Mouse (Mus musculus) B cell, adult 2 months (primary cell): Measurements from ENCODE around the gene Nod1.

Source experiments
- DNase-seq, 2 experiments: peaks; one replicate each; pipeline ENCODE4 v3.0.0; 2022

Gene Nod1

GRCm38 (mm10) chr6:54936496-54936895 lies 35.9 kb downstream of the Nod1 start:
- DNase-seq = no peak

DNA sequence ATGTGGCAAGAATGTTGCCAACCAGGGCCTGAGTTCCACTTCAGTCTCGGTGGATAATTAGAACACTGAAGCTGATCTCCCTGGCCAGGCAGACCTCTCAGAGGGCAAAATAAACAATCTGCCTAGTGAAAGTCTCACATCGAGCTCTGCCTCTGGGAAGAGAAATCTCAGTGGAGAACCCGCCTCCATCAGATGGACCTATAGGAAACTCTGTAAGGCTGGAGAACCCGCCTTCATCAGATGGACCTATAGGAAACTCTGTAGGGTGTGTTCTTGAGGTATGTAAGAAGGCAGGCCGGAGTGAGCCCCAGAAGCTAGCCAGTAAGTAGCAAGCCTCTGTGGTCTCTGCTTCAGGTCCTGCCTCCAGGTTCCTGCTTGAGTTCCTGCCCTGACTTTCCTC lies 37.5 kb downstream of the Nod1 start:
- DNase-seq = no peak

DNA sequence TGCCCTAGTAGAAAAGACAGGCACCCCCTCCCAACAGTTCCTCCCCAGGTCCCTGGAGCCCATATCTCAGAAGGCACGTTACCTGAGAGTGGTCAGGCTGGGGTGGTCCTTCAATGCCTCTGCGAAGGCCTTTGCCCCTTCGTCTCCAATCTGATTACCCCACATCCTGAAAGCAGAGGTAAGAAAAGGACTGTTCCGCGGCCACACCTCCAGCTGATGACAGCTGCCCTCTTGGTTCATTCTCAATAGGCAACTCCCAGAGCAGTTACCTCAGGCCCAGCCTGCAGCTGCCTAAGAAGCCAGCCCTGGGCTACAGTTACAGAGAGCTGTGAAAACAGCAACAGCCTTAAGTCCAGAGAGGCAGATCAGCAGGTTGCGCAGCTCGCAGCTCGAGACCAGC lies 38.1 kb downstream of the Nod1 start:
- DNase-seq = no peak

- no peak for DNase-seq
Observed at GRCm38 (mm10) chr6:54933866-54934265, 38.5 kb downstream of the Nod1 start.

GRCm38 (mm10) chr6:54933216-54933615 lies 39.2 kb downstream of the Nod1 start:
- DNase-seq = no peak

- no peak for DNase-seq
Observed at GRCm38 (mm10) chr6:54932526-54932925, 39.9 kb downstream of the Nod1 start.

- no peak for DNase-seq
Observed at GRCm38 (mm10) chr6:54931641-54932040, 40.8 kb downstream of the Nod1 start.

- DNase-seq = no peak
Observed at GRCm38 (mm10) chr6:54927946-54928345, 44.5 kb downstream of the Nod1 start.

DNA sequence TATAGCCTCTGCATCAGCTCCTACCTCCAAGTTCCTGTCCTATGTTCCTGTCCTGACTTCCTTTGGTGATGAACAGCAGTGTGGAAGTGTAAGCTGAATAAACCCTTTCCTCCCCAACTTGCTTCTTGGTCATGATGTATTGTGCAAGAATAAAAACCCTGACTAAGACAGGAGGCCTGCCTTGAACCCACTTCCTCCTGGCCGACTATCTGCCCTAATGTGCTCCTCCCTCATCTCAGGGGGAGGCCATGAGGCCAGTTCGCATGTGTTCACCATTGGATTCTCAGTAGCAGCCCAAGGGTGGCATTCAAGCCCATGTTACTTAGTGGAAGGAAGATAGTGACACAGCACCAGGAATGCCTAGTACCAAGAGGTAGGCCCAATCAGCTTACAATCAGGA lies 45.5 kb downstream of the Nod1 start:
- DNase-seq = no peak

DNA sequence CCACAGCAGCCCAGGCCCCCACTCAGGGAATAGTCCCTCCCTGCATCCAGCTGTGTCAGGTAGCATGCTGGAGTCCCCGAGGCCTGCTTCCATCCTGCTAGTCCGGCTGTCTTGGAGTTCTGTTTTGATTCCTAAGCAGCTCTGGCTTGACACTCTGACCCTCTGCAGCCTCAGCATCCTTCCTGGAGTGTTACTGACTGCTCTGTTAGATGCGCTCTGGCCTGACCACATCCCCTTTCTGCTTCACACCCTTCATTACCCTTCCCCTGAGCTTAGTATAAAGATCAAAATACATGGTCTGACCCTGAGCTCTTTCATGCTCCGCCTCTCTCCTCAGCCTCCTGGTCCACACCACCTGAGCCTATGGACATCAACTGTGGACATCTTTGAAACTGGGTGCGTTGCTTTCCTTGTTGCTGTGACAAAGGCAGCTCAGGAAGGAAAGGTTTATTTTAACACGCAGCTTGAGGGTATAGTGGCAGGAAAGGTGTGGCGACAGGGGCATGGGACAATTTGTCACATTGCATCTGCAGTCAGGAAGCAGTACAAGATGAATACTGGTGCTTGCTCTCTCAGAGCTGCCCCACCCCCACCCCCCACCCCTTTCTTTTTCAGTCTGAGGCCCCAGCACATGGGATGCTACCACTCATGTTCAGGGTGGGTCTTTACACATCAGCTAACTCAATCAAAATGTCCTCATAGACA lies 46.5 kb downstream of the Nod1 start:
- peak; percentile 29 to 30 for DNase-seq

- no peak for DNase-seq
Observed at GRCm38 (mm10) chr6:54924538-54924937, 47.9 kb downstream of the Nod1 start.

DNA sequence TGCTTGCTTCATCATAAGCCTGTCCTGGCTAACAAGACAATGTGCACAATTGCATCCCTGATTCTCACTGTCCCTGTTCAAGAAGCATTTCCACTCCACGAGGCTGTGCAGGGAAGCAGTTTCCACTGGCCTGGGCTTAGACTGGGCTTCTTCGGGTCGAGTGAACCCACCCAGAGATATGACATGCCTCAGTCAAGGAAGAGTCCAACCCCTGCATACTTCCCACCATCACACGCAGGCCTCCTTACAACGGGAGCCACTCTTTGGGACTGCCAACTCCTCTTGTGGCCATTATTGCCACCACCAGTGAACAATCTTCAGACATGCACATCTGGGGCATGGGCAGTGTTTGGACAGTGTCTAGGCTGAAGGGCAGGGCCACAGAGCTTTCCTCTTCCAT lies 53.9 kb downstream of the Nod1 start:
- DNase-seq = no peak

GRCm38 (mm10) chr6:54917523-54917922 lies 54.9 kb downstream of the Nod1 start:
- peak; percentile 59 to 63 for DNase-seq

GRCm38 (mm10) chr6:54916941-54917340 lies 55.5 kb downstream of the Nod1 start:
- DNase-seq = no peak

- DNase-seq = no peak
Observed at GRCm38 (mm10) chr6:54916163-54916562, 56.2 kb downstream of the Nod1 start.

DNA sequence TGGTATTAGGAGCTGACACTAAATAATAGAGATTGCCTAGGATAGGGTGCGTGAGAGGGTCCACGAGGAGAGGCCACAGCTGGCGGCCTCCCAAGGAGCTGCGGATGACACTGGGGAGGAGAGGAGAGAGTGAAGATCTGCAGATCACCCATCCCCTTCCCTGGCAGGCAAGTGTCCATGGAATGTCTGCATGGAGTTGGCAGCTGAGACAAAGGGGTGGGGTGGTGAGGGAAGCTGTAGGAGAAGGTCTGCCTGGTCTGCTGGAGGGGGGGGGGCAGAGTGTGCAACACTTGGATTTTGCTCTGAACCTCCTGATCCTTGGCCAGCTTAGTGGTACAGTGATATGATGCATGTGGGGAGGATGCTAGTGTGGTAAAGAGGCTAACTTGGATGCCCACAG lies 57.4 kb downstream of the Nod1 start:
- no peak for DNase-seq

DNA sequence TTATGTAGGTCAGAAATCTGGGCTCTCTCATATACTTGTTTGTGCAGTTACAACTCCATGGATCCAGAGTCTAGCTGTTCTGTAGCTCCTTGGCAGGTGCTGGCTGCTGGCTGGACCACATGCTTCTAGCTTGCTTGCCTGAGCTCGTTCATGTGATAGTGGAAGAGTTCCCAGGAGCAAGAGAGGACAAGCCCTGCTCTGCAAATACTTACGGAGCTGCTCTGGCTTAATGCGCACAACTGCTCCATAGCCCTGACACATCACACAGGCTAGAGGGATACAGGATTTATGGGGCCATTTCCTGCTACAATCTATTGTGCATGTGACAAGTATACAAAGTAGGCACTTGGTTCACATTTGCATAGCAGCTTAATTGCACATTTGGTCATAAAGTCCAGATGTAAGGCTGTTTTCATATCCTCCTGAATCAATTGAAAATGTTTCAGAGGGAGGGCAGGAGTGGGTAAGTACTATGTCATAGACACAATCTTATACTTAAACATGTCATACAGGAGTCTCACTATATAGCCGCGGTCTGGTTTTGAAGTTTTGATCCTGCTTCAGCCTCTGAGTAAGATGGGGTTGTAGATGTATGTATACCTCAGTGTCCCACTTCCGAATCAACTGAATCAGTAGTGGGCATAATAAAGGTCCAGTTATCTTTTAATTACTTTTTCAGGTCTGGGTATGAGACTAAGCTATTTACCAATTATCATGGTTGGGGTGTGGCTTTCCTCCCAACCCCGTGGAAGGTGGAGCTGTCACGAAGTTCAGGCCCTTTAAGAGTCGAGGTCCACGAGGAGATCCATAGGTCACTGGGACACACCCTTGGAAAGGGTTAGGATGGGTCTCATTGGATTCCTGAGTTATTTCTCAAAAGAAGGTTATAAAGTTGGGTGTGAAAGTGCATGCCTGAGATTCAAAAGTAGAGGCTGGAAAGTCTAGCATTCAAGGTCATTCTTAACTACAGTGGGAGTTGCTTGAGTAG lies 66.1 kb downstream of the Nod1 start:
- DNase-seq = no peak

GRCm38 (mm10) chr6:54902547-54902946 lies 69.9 kb downstream of the Nod1 start:
- no peak for DNase-seq

- DNase-seq = no peak
Observed at GRCm38 (mm10) chr6:54900256-54900655, 72.2 kb downstream of the Nod1 start.

DNA sequence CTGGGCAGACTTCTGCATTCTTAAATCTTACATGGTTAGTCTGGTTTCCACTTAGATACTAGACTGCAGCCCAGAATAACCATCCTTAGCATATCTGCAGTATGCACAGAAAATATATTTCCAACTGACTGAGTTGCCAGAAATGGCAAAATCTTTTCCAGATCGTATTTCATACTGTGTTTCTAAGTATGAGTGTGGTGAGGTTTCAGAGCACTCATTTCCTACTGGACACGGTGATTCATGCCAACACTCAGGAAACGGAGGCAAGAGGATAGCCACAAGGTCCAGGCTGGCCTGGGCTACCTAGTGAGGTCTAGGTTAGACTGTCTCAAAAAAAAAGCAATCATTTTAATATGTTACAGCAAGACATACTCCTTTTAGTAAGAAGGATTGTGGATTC lies 81.0 kb downstream of the Nod1 start:
- no peak for DNase-seq

DNA sequence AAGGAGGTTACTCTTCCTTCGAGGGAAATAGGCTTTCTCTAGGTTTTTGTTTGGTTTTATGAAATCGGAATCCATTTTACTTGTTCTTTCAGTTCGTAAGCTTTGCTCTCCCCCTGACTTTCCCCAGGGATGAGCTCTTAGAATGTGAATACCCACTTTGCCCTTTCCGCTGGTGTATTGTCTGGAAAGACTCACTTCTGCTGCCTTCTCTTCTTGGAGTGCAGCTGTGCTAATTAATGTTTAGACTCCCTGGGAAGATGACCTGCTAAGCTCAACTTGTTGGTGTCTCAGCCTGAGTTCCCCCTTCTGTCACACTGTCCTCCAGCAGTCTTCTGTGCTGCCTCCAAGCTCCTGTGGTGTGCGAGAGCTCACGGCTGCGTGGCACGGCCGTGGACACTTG lies 82.2 kb downstream of the Nod1 start:
- no peak for DNase-seq

- DNase-seq = no peak
Observed at GRCm38 (mm10) chr6:54886195-54886594, 86.2 kb downstream of the Nod1 start.

- DNase-seq = no peak
Observed at GRCm38 (mm10) chr6:54883424-54883823, 89.0 kb downstream of the Nod1 start.

GRCm38 (mm10) chr6:54880086-54880485 lies 92.3 kb downstream of the Nod1 start:
- no peak for DNase-seq
